Mouse (Mus musculus) liver, adult 2 months (tissue): Measurements from ENCODE around the gene Lrp1.

Source experiments
- CTCF ChIP-seq: fragments of 200-500 bp; IDR thresholded peaks from 2 replicates; pipeline ENCODE4 v1.5.1; 2011; ENCODE audit warnings: low read depth, low read length, control low read depth
- POLR2A ChIP-seq: fragments of 200-500 bp; IDR thresholded peaks from 2 replicates; pipeline ENCODE4 v1.6.1; 2011; ENCODE audit warnings: low read length, control low read depth; ENCODE audit not compliant: insufficient read depth; ENCODE audit errors: extremely low read depth

GRCm38 (mm10) chr10:127549892-127550291 is 71.1 kb downstream of the Lrp1 start:
- TF ChIP-seq CTCF (no peak), POLR2A (no peak)
